Mouse (Mus musculus): ENCODE measurements around the gene Nmnat2.

DNA sequence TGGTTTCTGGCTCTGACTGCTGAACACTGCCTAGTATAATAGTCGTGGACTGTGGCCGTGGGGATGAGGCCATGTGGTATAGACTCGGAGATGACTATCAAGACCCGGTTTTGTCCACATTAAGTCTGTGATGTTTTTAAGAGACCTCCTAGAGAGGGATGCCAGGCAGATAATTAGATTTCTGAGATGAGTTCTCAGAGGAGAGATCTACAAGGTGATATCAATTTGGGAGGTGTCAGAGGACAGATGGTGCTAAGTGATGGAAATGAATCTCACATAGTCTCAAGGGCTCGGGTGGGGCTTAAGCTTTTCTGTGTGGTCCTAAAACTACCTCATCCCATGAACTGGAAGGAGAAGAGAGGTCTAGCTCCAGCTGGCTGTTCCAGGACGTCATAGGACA lies 88.5 kb downstream of the Nmnat2 start:
- no peak for TF ChIP-seq CTCF (IDR thresholded peaks at IDR 0.05; ENCODE audit: low read depth, low read length)
- no peak for TF ChIP-seq POLR2A (IDR thresholded peaks at IDR 0.05; ENCODE audit: extremely low read depth, insufficient read depth, low read length)

Measured in liver, adult 2 months (tissue).